In the genomic region with DNA sequence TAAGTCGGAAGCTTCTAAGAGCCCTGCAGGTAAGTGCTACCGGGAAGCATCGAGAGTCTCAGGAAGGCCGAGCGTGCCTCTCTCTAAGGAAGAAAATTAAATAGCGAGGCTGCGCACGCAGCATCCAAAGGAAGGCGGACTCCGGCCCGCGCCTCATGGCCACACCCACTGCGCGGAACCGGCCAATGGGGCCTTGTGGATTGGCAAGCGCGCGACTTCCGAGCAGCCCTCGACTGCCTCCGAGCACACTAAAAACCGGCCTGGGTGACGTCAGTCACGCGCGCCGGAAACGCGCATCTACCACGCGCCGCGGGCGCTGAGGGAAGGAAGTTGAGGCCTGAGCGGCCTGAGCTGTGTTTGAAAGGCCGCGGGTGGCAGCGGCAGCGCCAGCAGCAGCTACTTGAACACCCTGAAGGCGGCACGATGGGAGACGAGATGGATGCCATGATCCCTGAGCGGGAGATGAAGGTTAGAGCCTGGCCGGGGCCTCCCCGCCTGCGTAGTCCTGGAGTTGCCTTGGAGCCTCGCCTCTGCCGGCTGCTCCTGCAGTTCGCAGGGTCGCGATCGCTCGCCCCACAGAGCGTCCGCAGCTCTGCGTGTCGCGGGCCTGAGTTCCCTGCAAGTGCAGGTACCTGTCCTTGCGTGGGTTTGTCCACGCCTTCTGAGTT, we compare ENCODE assay signal across 8 mouse cellular contexts. TPM values are rescaled to one million over a fixed set of nuclear protein-coding genes. Genes with fewer than 3 reads are reported as not detected.
A peak's percentile ranks its signal among the peaks of the same experiment; 100 is the strongest.
DNase-seq lines count a peak whose midpoint lies in the region; ATAC-seq and TF ChIP-seq lines count a peak whose summit lies in the region.

A gene (plus strand): TSS at position 296 of the 668 bp plus-strand sequence.

- H3K4me1 ChIP-seq in E14TG2a.4 (replicated peaks; ENCODE audit: low read depth, low read length): peaks cover 24% of the 10 kb centered on the region
- H3K4me1 ChIP-seq in forebrain, embryonic 12.5 days: peaks cover 15% of the 10 kb centered on the region
- H3K4me1 ChIP-seq in heart, postnatal 0 days (ENCODE audit: control insufficient read depth, insufficient read depth): peaks cover 12% of the 10 kb centered on the region
- peaks cover 15% of the 10 kb centered on the region for H3K4me1 ChIP-seq in liver, embryonic 16.5 days (ENCODE audit: control insufficient read depth, low read depth, low read length)
- peaks cover 17% of the 10 kb centered on the region for H3K4me1 ChIP-seq in neural tube, embryonic 13.5 days (replicated peaks)
- 0 out of 2 replicates have a peak, but pooled peaks cover 2% of the 10 kb centered on the region for H3K4me1 ChIP-seq in testis, adult 2 months (ENCODE audit: control insufficient read depth, insufficient read depth, low read length)

- ATAC-seq in forebrain, embryonic 12.5 days (ENCODE audit: low FRiP score): peak; percentile 99
- peak; percentile 100 for ATAC-seq in heart, postnatal 0 days (ENCODE audit: insufficient read depth, low read depth)
- ATAC-seq in liver, embryonic 16.5 days (ENCODE audit: low read depth): peak; percentile 100
- ATAC-seq in neural tube, embryonic 13.5 days (ENCODE audit: low read depth): peak; percentile 99

- TF ChIP-seq CTCF in E14TG2a.4 (conservative IDR thresholded peaks at IDR 0.05; ENCODE audit: low read length): no peak
- TF ChIP-seq CTCF in heart, postnatal 0 days (IDR thresholded peaks at IDR 0.05; ENCODE audit: low read depth): no peak
- no peak for TF ChIP-seq CTCF in testis, adult 2 months (IDR thresholded peaks at IDR 0.05; ENCODE audit: control insufficient read depth, insufficient read depth, insufficient replicate concordance, low read depth, low read length)

- peak; percentile 98 for DNase-seq in c-Kit-positive CD71-positive TER-119-positive erythroid progenitor cells, embryonic 14.5 days (ENCODE audit: low spot score)
- DNase-seq in heart, postnatal 0 days (ENCODE audit: low spot score): peak; percentile 95
- DNase-seq in kidney, postnatal 4 days: peak; percentile 100

- WGBS in forebrain, embryonic 12.5 days: under 1% methylated on average over 60 of the region's 60 CpGs
- under 1% methylated on average over 60 of the region's 60 CpGs for WGBS in heart, postnatal 0 days
- under 1% methylated on average over 60 of the region's 60 CpGs for WGBS in liver, embryonic 16.5 days (ENCODE audit: insufficient replicate concordance)
- WGBS in neural tube, embryonic 13.5 days: under 1% methylated on average over 60 of the region's 60 CpGs

- H3K4me2 ChIP-seq in forebrain, embryonic 12.5 days: peak within 1 kb of the TSS; percentile 93
- H3K4me2 ChIP-seq in heart, postnatal 0 days (ENCODE audit: low read depth, low read length): peak within 1 kb of the TSS; percentile 94
- peak within 1 kb of the TSS; percentile 96 for H3K4me2 ChIP-seq in liver, embryonic 16.5 days (ENCODE audit: low read depth, low read length)
- peak within 1 kb of the TSS; percentile 86 for H3K4me2 ChIP-seq in neural tube, embryonic 13.5 days

- peak within 1 kb of the TSS; percentile 68 for H3K27ac ChIP-seq in forebrain, embryonic 12.5 days
- peak within 1 kb of the TSS; percentile 77 for H3K27ac ChIP-seq in heart, postnatal 0 days (ENCODE audit: low read depth)
- peak within 1 kb of the TSS; percentile 55; the same call in 1 of the 2 replicates for H3K27ac ChIP-seq in liver, embryonic 16.5 days (ENCODE audit: low read length)
- peak within 1 kb of the TSS; percentile 80 for H3K27ac ChIP-seq in neural tube, embryonic 13.5 days (replicated peaks)
- peak within 1 kb of the TSS; percentile 55 for H3K27ac ChIP-seq in testis, adult 2 months (ENCODE audit: control insufficient read depth, insufficient read depth, low read depth, low read length)

- peak within 1 kb of the TSS; percentile 87 for H3K9ac ChIP-seq in forebrain, embryonic 12.5 days
- H3K9ac ChIP-seq in heart, postnatal 0 days (replicated peaks; ENCODE audit: low read depth, low read length): peak within 1 kb of the TSS; percentile 97
- peak within 1 kb of the TSS; percentile 88 for H3K9ac ChIP-seq in liver, embryonic 16.5 days (ENCODE audit: low read depth, low read length)
- peak within 1 kb of the TSS; percentile 88 for H3K9ac ChIP-seq in neural tube, embryonic 13.5 days

- TF ChIP-seq EP300 in heart, postnatal 0 days (IDR thresholded peaks at IDR 0.05; ENCODE audit: low read depth): peak; percentile 61; the same call in 1 of the 2 replicates

- peaks cover 33% of the 10 kb centered on the region for H3K36me3 ChIP-seq in E14TG2a.4 (ENCODE audit: insufficient read depth, low read length)
- peaks cover 60% of the 10 kb centered on the region for H3K36me3 ChIP-seq in forebrain, embryonic 12.5 days (replicated peaks)
- H3K36me3 ChIP-seq in heart, postnatal 0 days (replicated peaks; ENCODE audit: control insufficient read depth, insufficient read depth, low read length): peaks cover 30% of the 10 kb centered on the region
- H3K36me3 ChIP-seq in liver, embryonic 16.5 days (ENCODE audit: control insufficient read depth, insufficient read depth): peaks cover 7% of the 10 kb centered on the region
- peaks cover 40% of the 10 kb centered on the region for H3K36me3 ChIP-seq in neural tube, embryonic 13.5 days
- peaks cover 4% of the 10 kb centered on the region for H3K36me3 ChIP-seq in testis, adult 2 months (ENCODE audit: control insufficient read depth, insufficient read depth, low read length)

- peak within 1 kb of the TSS; percentile 98 for H3K4me3 ChIP-seq in E14TG2a.4 (replicated peaks; ENCODE audit: low read length)
- peak within 1 kb of the TSS; percentile 94 for H3K4me3 ChIP-seq in forebrain, embryonic 12.5 days (replicated peaks)
- peak within 1 kb of the TSS; percentile 94 for H3K4me3 ChIP-seq in heart, postnatal 0 days (ENCODE audit: low read depth, low read length)
- H3K4me3 ChIP-seq in liver, embryonic 16.5 days (ENCODE audit: low read depth, low read length): peak within 1 kb of the TSS; percentile 93
- peak within 1 kb of the TSS; percentile 95 for H3K4me3 ChIP-seq in neural tube, embryonic 13.5 days
- H3K4me3 ChIP-seq in testis, adult 2 months (ENCODE audit: control insufficient read depth, low read depth, low read length): peak within 1 kb of the TSS; percentile 83

- H3K27me3 ChIP-seq in E14TG2a.4 (ENCODE audit: insufficient read depth, low read length): peaks cover 20% of the 10 kb centered on the region
- H3K27me3 ChIP-seq in forebrain, embryonic 12.5 days: no peaks in the 10 kb centered on the region
- no peaks in the 10 kb centered on the region for H3K27me3 ChIP-seq in heart, postnatal 0 days (ENCODE audit: control insufficient read depth, insufficient read depth, low read length)
- no peaks in the 10 kb centered on the region for H3K27me3 ChIP-seq in liver, embryonic 16.5 days (ENCODE audit: control insufficient read depth, insufficient read depth, low read depth, low read length)
- H3K27me3 ChIP-seq in neural tube, embryonic 13.5 days: no peaks in the 10 kb centered on the region
- H3K27me3 ChIP-seq in testis, adult 2 months (ENCODE audit: control insufficient read depth, insufficient read depth, low read length): no peaks in the 10 kb centered on the region

- no peaks in the 10 kb centered on the region for H3K9me3 ChIP-seq in E14TG2a.4 (ENCODE audit: low read length)
- H3K9me3 ChIP-seq in forebrain, embryonic 12.5 days: no peaks in the 10 kb centered on the region
- no peaks in the 10 kb centered on the region for H3K9me3 ChIP-seq in heart, postnatal 0 days (replicated peaks; ENCODE audit: control insufficient read depth, low read length)
- H3K9me3 ChIP-seq in liver, embryonic 16.5 days (replicated peaks; ENCODE audit: control insufficient read depth, low read length): no peaks in the 10 kb centered on the region
- H3K9me3 ChIP-seq in neural tube, embryonic 13.5 days: no peaks in the 10 kb centered on the region

- peak; percentile 83 for TF ChIP-seq POLR2A in testis, adult 2 months (IDR thresholded peaks at IDR 0.05; ENCODE audit: control insufficient read depth, low read depth, low read length)

RNA-seq across cellular contexts. Expression of the gene that starts here (rescaled TPM):
- 87.4 and 90.3 TPM in 2 replicates for polyA plus RNA-seq in forebrain, embryonic 12.5 days (2016; fragmentation: Nextera tagmentation; extraction: Ambion mirVana)
- 17.3 and 17.7 TPM in 2 replicates for total RNA-seq in heart, postnatal 0 days (2014; rRNA removed; ENCODE audit: low replicate concordance)
- 35.7 and 37.9 TPM in 2 replicates for polyA plus RNA-seq in heart, postnatal 0 days (2015; fragmentation: Nextera tagmentation; extraction: Ambion mirVana)
- 33.8 and 34.4 TPM in 2 replicates for polyA plus RNA-seq in liver, embryonic 16.5 days (2015; fragmentation: Nextera tagmentation; extraction: Ambion mirVana)
- 74.2 and 74.5 TPM in 2 replicates for polyA plus RNA-seq in neural tube, embryonic 13.5 days (2015; fragmentation: Nextera tagmentation; extraction: Ambion mirVana)
- polyA plus RNA-seq in testis, adult 2 months (2012; rRNA removed): 103 and 115 TPM in 2 replicates

Comparison
In these comparisons a context has a peak if more than half of its experiments do, and no peak if none do; other contexts are left out.
1. Peak in every context shown above with its lines: DNase-seq, ATAC-seq, H3K4me3 ChIP-seq and H3K27ac ChIP-seq.